Mouse (Mus musculus): ENCODE measurements around the gene Defb6.

The Defb6 gene

GRCm38 (mm10) chr8:19225161-19225560 is at the start of gene Defb6:
Gene Defb6 (plus strand): TSS chr8:19225478.
- DNase-seq: no peak

GRCm38 (mm10) chr8:19238101-19238500 is 12.8 kb downstream of the Defb6 start:
- DNase-seq: no peak

- DNase-seq: no peak
Observed at GRCm38 (mm10) chr8:19239616-19240015, 14.3 kb downstream of the Defb6 start, which contains the start of gene Defb46. Gene Defb46 (plus strand): TSS chr8:19239916.

GRCm38 (mm10) chr8:19247280-19247679 is 22.0 kb downstream of the Defb6 start, which contains the start of gene Defb5:
Gene Defb5 (plus strand): TSS chr8:19247580.
- DNase-seq: no peak

GRCm38 (mm10) chr8:19258136-19258535 is 32.9 kb downstream of the Defb6 start:
- DNase-seq: no peak

GRCm38 (mm10) chr8:19259667-19260066 is 34.4 kb downstream of the Defb6 start:
- DNase-seq: no peak

Data from cerebellum, adult 11 months (tissue).